Mouse (Mus musculus): ENCODE measurements around the gene Elf4. TPM values are rescaled to one million over a fixed set of nuclear protein-coding genes. Genes with fewer than 3 reads are reported as not detected.
"Not testable (repeated sequence)": the region's sequence is repeated elsewhere in the genome, so short reads cannot be mapped to it uniquely, and the experiment has no call there.

Gene Elf4
- total and polyA plus RNA-seq, 3 experiments, result 4.5 to 7.6 (median 5.0) TPM

GRCm38 (mm10) chrX:48449646-48450045 lies 13.3 kb downstream of the Elf4 start:
- 40% methylated on average over 10 of the region's 10 CpGs for WGBS
- H3K79me2 ChIP-seq (replicated peaks; ENCODE audit: control insufficient read depth, insufficient read depth, low read length), result no peaks in the 10 kb centered on the region
- peaks cover 2% of the 10 kb centered on the region for H3K4me1 ChIP-seq (ENCODE audit: control insufficient read depth, insufficient read depth, low read length)
- H3K9ac ChIP-seq (ENCODE audit: low read depth, low read length), result no peak overlapping the region
- DNase-seq, result no peak
- H3K36me3 ChIP-seq (ENCODE audit: control insufficient read depth, insufficient read depth, low read length), result no peaks in the 10 kb centered on the region
- TF ChIP-seq CTCF (IDR thresholded peaks at IDR 0.05) (no peak), POLR2A (IDR thresholded peaks at IDR 0.05; ENCODE audit: insufficient read depth, low read depth, low read length) (no peak), EP300 (IDR thresholded peaks at IDR 0.05; ENCODE audit: insufficient read depth, low read depth, low read length) (no peak)
- no peaks in the 10 kb centered on the region for H3K27me3 ChIP-seq (ENCODE audit: control insufficient read depth, insufficient read depth, low read length)
- H3K27ac ChIP-seq, result no peak overlapping the region
- intact Hi-C loops (cut with DNase I), result no loop called here
- H3K4me3 ChIP-seq, result no peak overlapping the region

DNA sequence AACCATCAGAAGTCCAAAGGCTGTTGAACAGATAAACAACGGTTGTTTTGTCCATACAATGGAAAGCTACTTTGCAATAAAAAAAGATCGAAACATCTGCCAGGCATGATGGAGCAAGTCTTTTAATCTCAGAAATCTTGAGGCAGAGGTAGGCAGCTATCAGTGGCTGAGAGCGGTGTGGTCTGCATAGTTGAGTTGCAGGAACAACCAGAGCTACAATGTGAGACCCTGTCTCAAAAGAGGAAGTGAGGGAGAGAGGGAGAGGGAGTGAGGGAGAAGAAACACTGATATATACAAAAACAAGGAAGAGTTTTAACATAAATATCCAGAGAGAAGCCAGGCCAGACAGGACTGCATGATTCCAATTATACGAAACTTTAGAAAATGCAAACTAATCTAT lies 18.3 kb downstream of the Elf4 start:
- Histone ChIP-seq H3K4me3 (no peak overlapping the region), H3K4me1 (ENCODE audit: control insufficient read depth, insufficient read depth, low read length) (peaks cover 6% of the 10 kb centered on the region), H3K79me2 (replicated peaks; ENCODE audit: control insufficient read depth, insufficient read depth, low read length) (no peaks in the 10 kb centered on the region), H3K27me3 (ENCODE audit: control insufficient read depth, insufficient read depth, low read length) (no peaks in the 10 kb centered on the region), H3K27ac (no peak overlapping the region), H3K36me3 (ENCODE audit: control insufficient read depth, insufficient read depth, low read length) (no peaks in the 10 kb centered on the region), H3K9ac (ENCODE audit: low read depth, low read length) (no peak overlapping the region)
- intact Hi-C loops (cut with DNase I), result no loop called here
- TF ChIP-seq EP300 (IDR thresholded peaks at IDR 0.05; ENCODE audit: insufficient read depth, low read depth, low read length), result no peak
- no peak for TF ChIP-seq POLR2A (IDR thresholded peaks at IDR 0.05; ENCODE audit: insufficient read depth, low read depth, low read length)
- TF ChIP-seq CTCF (IDR thresholded peaks at IDR 0.05), result no peak
- no peak for DNase-seq
- WGBS, result 74% methylated on average over 4 of the region's 4 CpGs

- no peak overlapping the region for H3K4me3 ChIP-seq
- H3K9ac ChIP-seq (ENCODE audit: low read depth, low read length), result no peak overlapping the region
- intact Hi-C loops (cut with DNase I), result no loop called here
- peaks cover 6% of the 10 kb centered on the region for H3K4me1 ChIP-seq (ENCODE audit: control insufficient read depth, insufficient read depth, low read length)
- no peak for TF ChIP-seq EP300 (IDR thresholded peaks at IDR 0.05; ENCODE audit: insufficient read depth, low read depth, low read length)
- no peak for TF ChIP-seq POLR2A (IDR thresholded peaks at IDR 0.05; ENCODE audit: insufficient read depth, low read depth, low read length)
- no peak for TF ChIP-seq CTCF (IDR thresholded peaks at IDR 0.05)
- peak; percentile 33 to 45 for DNase-seq
- no peaks in the 10 kb centered on the region for H3K36me3 ChIP-seq (ENCODE audit: control insufficient read depth, insufficient read depth, low read length)
- H3K27ac ChIP-seq, result no peak overlapping the region
- H3K79me2 ChIP-seq (replicated peaks; ENCODE audit: control insufficient read depth, insufficient read depth, low read length), result no peaks in the 10 kb centered on the region
- 46% methylated on average over 7 of the region's 7 CpGs for WGBS
- no peaks in the 10 kb centered on the region for H3K27me3 ChIP-seq (ENCODE audit: control insufficient read depth, insufficient read depth, low read length)
Observed at GRCm38 (mm10) chrX:48441954-48442353, 21.0 kb downstream of the Elf4 start.

DNA sequence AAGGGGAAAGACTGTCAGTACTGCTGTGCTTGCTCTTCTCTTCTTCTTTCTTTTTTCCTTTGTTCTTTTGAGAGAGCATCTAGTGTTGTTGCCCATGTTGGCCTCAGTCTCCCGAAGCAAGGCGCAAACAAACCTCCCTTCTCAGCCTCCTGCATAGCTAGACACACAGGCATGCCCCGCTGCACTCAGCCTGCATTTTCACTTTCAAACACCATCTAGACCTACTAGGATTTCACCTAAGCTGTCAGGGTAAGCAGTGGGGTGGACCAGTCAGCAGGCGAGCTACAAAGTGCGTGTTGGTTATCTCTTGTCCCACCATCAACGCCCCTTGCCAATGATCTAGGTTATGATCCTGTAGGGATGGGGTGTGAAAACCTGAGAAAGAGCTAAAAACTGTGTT lies 21.4 kb downstream of the Elf4 start:
- H3K4me3 ChIP-seq, result no peak overlapping the region
- DNase-seq, result no peak
- no peak overlapping the region for H3K27ac ChIP-seq
- no peak overlapping the region for H3K9ac ChIP-seq (ENCODE audit: low read depth, low read length)
- TF ChIP-seq POLR2A (IDR thresholded peaks at IDR 0.05; ENCODE audit: insufficient read depth, low read depth, low read length), result no peak
- no peaks in the 10 kb centered on the region for H3K36me3 ChIP-seq (ENCODE audit: control insufficient read depth, insufficient read depth, low read length)
- H3K79me2 ChIP-seq (replicated peaks; ENCODE audit: control insufficient read depth, insufficient read depth, low read length), result no peaks in the 10 kb centered on the region
- H3K4me1 ChIP-seq (ENCODE audit: control insufficient read depth, insufficient read depth, low read length), result peaks cover 6% of the 10 kb centered on the region
- intact Hi-C loops (cut with DNase I), result no loop called here
- H3K27me3 ChIP-seq (ENCODE audit: control insufficient read depth, insufficient read depth, low read length), result no peaks in the 10 kb centered on the region
- 87% methylated on average over 6 of the region's 6 CpGs for WGBS

DNA sequence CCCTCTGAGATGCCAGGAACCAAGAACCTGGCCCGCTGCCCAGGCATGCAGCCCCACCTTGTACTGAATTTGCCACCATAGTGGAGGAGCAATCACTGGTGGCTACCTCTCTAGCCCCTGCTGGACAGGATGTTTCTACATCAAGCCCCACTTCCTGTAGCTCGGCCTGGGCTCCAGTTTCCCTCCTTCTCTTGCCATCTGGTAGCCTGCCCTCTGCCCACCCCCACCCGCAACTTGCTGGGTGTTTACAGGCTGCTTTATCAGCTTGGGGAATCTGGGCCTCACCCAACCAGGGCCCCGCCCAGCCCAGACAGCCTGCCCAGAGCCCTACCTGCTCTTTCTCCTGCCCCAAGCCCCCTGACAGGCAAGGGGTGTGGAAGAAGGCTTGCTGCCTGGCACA lies 23.9 kb downstream of the Elf4 start:
- Histone ChIP-seq H3K36me3 (ENCODE audit: control insufficient read depth, insufficient read depth, low read length) (no peaks in the 10 kb centered on the region), H3K4me3 (no peak overlapping the region), H3K79me2 (replicated peaks; ENCODE audit: control insufficient read depth, insufficient read depth, low read length) (no peaks in the 10 kb centered on the region), H3K27me3 (ENCODE audit: control insufficient read depth, insufficient read depth, low read length) (no peaks in the 10 kb centered on the region), H3K9ac (ENCODE audit: low read depth, low read length) (no peak overlapping the region), H3K4me1 (ENCODE audit: control insufficient read depth, insufficient read depth, low read length) (peaks cover 11% of the 10 kb centered on the region), H3K27ac (no peak overlapping the region)
- intact Hi-C loops (cut with DNase I), result no loop called here
- peak in 1 of 2 experiments; percentile 19 for DNase-seq
- WGBS, result 41% methylated on average over 4 of the region's 4 CpGs
- TF ChIP-seq EP300 (IDR thresholded peaks at IDR 0.05; ENCODE audit: insufficient read depth, low read depth, low read length) (no peak), POLR2A (IDR thresholded peaks at IDR 0.05; ENCODE audit: insufficient read depth, low read depth, low read length) (no peak), CTCF (IDR thresholded peaks at IDR 0.05) (no peak)

DNA sequence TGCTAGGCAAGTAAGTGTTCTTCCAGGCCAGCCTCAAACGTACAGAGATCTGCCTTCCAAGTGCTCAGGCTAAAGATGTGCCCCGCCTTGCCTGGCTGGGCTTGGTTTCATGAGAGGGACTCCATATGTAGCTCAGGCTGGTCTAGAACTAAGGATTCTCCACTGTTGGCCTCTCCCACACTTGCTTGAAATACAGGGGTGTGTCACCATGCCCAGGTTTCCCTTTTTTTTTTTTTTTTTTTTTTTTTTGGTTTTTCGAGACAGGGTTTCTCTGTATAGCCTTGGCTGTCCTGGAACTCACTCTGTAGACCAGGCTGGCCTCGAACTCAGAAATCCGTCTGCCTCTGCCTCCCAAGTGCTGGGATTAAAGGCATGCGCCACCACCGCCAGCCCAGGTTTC lies 26.9 kb downstream of the Elf4 start:
- intact Hi-C loops (cut with DNase I); H3K4me3 ChIP-seq; H3K4me1 ChIP-seq (ENCODE audit: control insufficient read depth, insufficient read depth, low read length); H3K36me3 ChIP-seq (ENCODE audit: control insufficient read depth, insufficient read depth, low read length); H3K9ac ChIP-seq (ENCODE audit: low read depth, low read length); H3K27ac ChIP-seq; H3K27me3 ChIP-seq (ENCODE audit: control insufficient read depth, insufficient read depth, low read length); H3K79me2 ChIP-seq (replicated peaks; ENCODE audit: control insufficient read depth, insufficient read depth, low read length); DNase-seq: not testable (repeated sequence)
- 81% methylated on average over 6 of the region's 7 CpGs for WGBS
